Mouse (Mus musculus) thymus, adult 2 months (tissue): ENCODE results near the gene Fgfr2. TPM values are rescaled to one million over a fixed set of nuclear protein-coding genes. Genes with fewer than 3 reads are reported as not detected.

Experiments
- DNase-seq: peaks from one replicate; pipeline ENCODE4 v3.0.0; 2021
- H3K27ac ChIP-seq: fragments of 200-500 bp; 2 replicates; pipeline ENCODE4 v1.5.1; 2012; ENCODE audit warnings: low read length, control low read depth; ENCODE audit not compliant: control insufficient read depth, insufficient read depth
- H3K27me3 ChIP-seq: fragments of 200-500 bp; 2 replicates; pipeline ENCODE4 v1.6.1; 2012; ENCODE audit warnings: mild to moderate bottlenecking, low read length, moderate library complexity, mixed read lengths; ENCODE audit not compliant: control insufficient read depth, insufficient read depth
- H3K36me3 ChIP-seq: fragments of 200-500 bp; 2 replicates; pipeline ENCODE4 v1.6.1; 2012; ENCODE audit warnings: mild to moderate bottlenecking, low read length, moderate library complexity; ENCODE audit not compliant: control insufficient read depth, insufficient read depth
- H3K4me1 ChIP-seq: fragments of 200-500 bp; replicated peaks from 2 replicates; pipeline ENCODE4 v1.6.1; 2012; ENCODE audit warnings: low read length; ENCODE audit not compliant: control insufficient read depth, insufficient read depth
- H3K4me3 ChIP-seq: fragments of 200-500 bp; 2 replicates; pipeline ENCODE4 v1.5.1; 2012; ENCODE audit warnings: mild to moderate bottlenecking, low read length, control low read depth, moderate library complexity; ENCODE audit not compliant: control insufficient read depth, insufficient read depth
- CTCF ChIP-seq: fragments of 200-500 bp; IDR thresholded peaks from 2 replicates; pipeline ENCODE4 v1.5.1; 2012; ENCODE audit warnings: mild to moderate bottlenecking, control low read depth, low read length, moderate library complexity, borderline replicate concordance; ENCODE audit not compliant: control insufficient read depth, poor library complexity, insufficient read depth; ENCODE audit errors: extremely low read depth
- POLR2A ChIP-seq: fragments of 200-500 bp; IDR thresholded peaks from 2 replicates; pipeline ENCODE4 v1.6.1; 2012; ENCODE audit warnings: mild to moderate bottlenecking, low read length, control low read depth, moderate library complexity; ENCODE audit not compliant: control insufficient read depth, poor library complexity, insufficient read depth; ENCODE audit errors: extremely low read depth
- whole genome bisulfite sequencing: fragments of 180-500 bp; shearing (Covaris S2); methylation state at CpG from one replicate; pipeline ENCODE4 v1.1.7; 2018; 5-methylcytosine and 5-hydroxymethylcytosine counted together
- polyA plus RNA-seq: library from polyadenylated mRNA; depleted of rRNA; stranded (reverse); fragments of >200 nt; gene quantifications from 2 replicates; pipeline ENCODE4 v1.2.3, GENCODE M21; 2012

Gene Fgfr2
- polyA plus RNA-seq, 1 experiment = 12.1 TPM

- TF ChIP-seq CTCF (no peak), POLR2A (no peak)
- Histone ChIP-seq H3K4me1 (no peaks in the 10 kb centered on the region), H3K36me3 (no peaks in the 10 kb centered on the region), H3K4me3 (no peak overlapping the region), H3K27ac (no peak overlapping the region), H3K27me3 (no peaks in the 10 kb centered on the region)
- WGBS = 91% methylated on average over 1 of the region's 1 CpGs
- DNase-seq = no peak
These were observed 44.2 kb downstream of the Fgfr2 start for GRCm38 (mm10) chr7:133078929-133079328.

DNA sequence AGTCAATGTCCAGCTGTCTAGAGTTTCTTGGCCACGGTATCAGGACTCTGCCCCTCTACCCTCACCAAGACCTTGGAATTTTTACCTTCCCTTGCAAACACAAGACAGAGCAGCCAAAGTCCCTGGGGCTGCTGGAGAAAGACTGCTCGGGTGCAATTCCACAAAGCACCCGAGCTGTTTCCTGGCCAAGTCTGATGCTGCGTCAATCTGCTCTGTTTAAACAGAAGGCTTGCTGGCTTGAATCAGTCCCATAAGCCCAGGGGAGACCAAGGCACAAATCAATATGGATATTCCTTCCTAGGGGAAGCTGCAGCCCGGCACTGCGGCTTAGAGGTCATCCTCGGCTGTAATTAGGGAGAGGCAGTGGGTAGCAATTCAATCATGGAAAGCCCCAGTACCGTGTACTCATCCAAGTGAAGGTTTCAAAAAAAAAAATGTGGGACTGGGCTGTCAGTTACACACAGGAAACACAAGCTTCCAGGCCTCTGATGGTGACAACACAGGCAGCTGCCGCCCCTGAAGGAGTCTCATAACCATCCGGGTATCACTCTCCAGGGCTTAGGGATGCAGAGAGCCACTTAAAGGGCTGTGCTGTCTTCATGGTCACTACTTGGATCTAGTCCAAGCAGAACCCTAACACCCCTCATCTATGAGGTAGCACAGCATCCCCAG, 48.6 kb downstream of the Fgfr2 start:
- no peaks in the 10 kb centered on the region for H3K4me1 ChIP-seq
- 90% methylated on average over 10 of the region's 10 CpGs for WGBS

DNA sequence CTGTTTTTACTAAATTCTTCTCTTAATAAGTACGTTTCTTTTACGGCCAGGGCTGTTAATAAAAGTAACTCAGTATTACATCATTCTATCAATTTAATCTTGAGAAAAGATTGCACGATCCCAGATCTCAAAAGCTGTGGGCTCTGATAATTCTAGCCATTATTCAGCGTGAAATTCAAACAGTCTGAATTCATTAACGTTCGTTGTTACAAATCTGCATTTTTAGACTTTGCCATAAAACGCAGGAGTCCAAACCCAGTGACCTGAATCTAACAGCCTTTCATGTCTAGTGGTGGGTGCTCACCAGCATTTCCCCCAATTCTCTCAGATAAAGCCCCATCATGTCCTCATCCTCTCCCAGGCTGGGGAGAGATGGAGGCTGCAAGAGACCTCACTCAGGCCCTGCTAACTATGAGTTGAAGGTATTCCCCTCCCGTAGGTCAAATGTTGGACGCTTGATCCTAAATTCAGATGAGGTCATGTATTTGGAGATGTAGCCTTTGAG, 50.0 kb downstream of the Fgfr2 start:
- Histone ChIP-seq H3K27ac (no peak overlapping the region), H3K4me3 (no peak overlapping the region), H3K36me3 (no peaks in the 10 kb centered on the region), H3K27me3 (no peaks in the 10 kb centered on the region), H3K4me1 (no peaks in the 10 kb centered on the region)
- TF ChIP-seq CTCF (no peak), POLR2A (no peak)
- WGBS = 96% methylated on average over 9 of the region's 9 CpGs
- no peak for DNase-seq

More for the DNA sequence above, 48.6 kb downstream of the Fgfr2 start:
- no peak for TF ChIP-seq CTCF
- no peak for TF ChIP-seq POLR2A
- Histone ChIP-seq H3K4me3 (no peak overlapping the region), H3K27ac (no peak overlapping the region), H3K27me3 (no peaks in the 10 kb centered on the region), H3K36me3 (no peaks in the 10 kb centered on the region)
- DNase-seq = no peak

DNA sequence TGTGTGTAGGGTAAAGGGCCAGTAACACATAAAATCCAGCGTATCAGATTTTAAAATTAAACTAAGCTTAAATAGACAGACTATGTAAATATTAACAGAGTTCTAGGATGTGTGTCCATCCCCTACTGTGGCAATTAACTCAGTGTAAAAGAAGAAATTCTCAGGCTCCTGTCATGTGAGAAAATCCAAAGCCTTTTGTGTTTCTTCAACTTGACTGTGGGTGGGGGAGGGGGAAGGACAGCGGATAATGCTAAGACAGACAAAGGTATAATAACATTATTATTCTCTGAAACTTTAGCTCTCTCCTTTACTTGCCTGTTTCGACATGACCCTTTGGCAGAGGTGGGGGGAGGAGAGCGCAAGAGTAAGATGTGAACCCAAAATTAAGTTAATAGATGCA, 50.6 kb downstream of the Fgfr2 start:
- 97% methylated on average over 4 of the region's 4 CpGs for WGBS
- H3K27me3 ChIP-seq = no peaks in the 10 kb centered on the region
- H3K36me3 ChIP-seq = no peaks in the 10 kb centered on the region
- TF ChIP-seq CTCF (no peak), POLR2A (no peak)
- H3K4me3 ChIP-seq = no peak overlapping the region
- no peaks in the 10 kb centered on the region for H3K4me1 ChIP-seq
- H3K27ac ChIP-seq = no peak overlapping the region
- DNase-seq = no peak

DNA sequence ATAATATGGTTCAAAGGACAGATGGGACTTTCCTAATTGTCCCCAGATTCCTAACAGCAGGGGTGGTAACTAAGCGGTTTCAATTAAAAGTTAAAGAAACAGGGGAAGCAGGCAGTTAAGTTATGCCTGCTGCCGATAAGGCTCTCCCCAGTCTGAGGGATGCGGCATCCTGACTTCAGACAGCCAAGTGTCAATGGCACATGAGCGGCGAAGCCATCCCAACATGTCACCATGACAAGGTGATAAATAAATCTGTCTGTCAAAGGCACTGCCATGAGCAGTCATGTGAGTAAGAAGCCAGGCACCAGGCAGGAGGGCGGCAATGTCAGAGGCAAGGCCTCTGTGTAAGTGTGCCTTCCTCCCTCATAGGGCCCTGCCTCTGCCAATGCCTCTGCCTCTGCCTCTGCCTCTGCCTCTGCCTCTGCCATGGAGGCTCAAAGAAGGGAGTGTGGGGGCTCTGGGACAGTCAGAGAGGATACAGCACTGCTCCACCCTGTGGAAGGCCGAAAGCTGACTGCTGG, 55.8 kb downstream of the Fgfr2 start:
- no peak for DNase-seq
- TF ChIP-seq CTCF (no peak), POLR2A (no peak)
- 97% methylated on average over 7 of the region's 7 CpGs for WGBS
- Histone ChIP-seq H3K4me3 (no peak overlapping the region), H3K4me1 (no peaks in the 10 kb centered on the region), H3K27ac (no peak overlapping the region), H3K36me3 (no peaks in the 10 kb centered on the region), H3K27me3 (no peaks in the 10 kb centered on the region)

DNA sequence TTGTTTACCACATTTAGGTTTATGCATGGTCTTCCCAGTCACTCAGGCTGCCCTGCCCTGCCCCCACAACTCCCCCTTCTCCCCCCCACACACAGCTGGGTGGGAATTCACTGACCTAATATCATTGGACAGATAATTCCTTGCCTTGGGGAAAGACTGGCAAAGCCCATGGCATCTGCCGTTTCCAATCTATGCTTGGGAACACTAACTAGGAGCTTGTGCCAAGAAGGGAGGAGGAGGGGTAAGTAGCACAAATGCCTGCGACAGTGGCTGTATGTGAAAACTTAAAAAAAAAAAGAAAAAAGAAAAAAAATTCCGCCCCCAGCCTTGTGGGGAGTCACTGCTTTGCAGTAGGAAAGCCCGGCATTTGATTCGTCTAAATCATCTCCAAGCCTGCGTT, 56.4 kb downstream of the Fgfr2 start:
- Histone ChIP-seq H3K4me3 (no peak overlapping the region), H3K4me1 (no peaks in the 10 kb centered on the region), H3K36me3 (no peaks in the 10 kb centered on the region), H3K27ac (no peak overlapping the region), H3K27me3 (no peaks in the 10 kb centered on the region)
- WGBS = 94% methylated on average over 6 of the region's 6 CpGs
- no peak for TF ChIP-seq CTCF
- no peak for TF ChIP-seq POLR2A
- no peak for DNase-seq
